Mouse (Mus musculus): ENCODE results near the gene Mcoln2. TPM values are rescaled to one million over a fixed set of nuclear protein-coding genes. Genes with fewer than 3 reads are reported as not detected.

Mcoln2 gene
- polyA plus RNA-seq (2015; fragmentation: Nextera tagmentation; extraction: Ambion mirVana), result 4.3 and 4.5 TPM in 2 replicates

GRCm38 (mm10) chr3:146149156-146150057 is at the start of gene Mcoln2:
Gene Mcoln2, plus strand, starts transcription at chr3:146149833.
- 11% methylated on average over 24 of the region's 34 CpGs for WGBS (ENCODE audit: insufficient replicate concordance)
- TF ChIP-seq EP300 (IDR thresholded peaks at IDR 0.05; ENCODE audit: low read depth), result no peak
- Histone ChIP-seq H3K27me3 (ENCODE audit: insufficient read depth, low read length) (no peaks in the 10 kb centered on the region), H3K4me1 (ENCODE audit: insufficient read depth) (peaks cover 6% of the 10 kb centered on the region), H3K4me2 (ENCODE audit: low read depth, low read length) (peak within 1 kb of the TSS; percentile 90), H3K4me3 (ENCODE audit: low read depth, low read length) (peak within 1 kb of the TSS; percentile 50), H3K9me3 (ENCODE audit: low read length) (no peaks in the 10 kb centered on the region), H3K36me3 (replicated peaks; ENCODE audit: insufficient read depth, low read length) (no peaks in the 10 kb centered on the region), H3K27ac (ENCODE audit: low read depth) (peak within 1 kb of the TSS; percentile 40; the same call in 1 of the 2 replicates), H3K9ac (replicated peaks) (peak within 1 kb of the TSS; percentile 60)
- DNase-seq (peak; percentile 38), ATAC-seq (peak; percentile 53)

- H3K27ac ChIP-seq (ENCODE audit: low read depth), result no peak overlapping the region
Observed at GRCm38 (mm10) chr3:146099925-146100324, 49.7 kb upstream of the Mcoln2 start.

GRCm38 (mm10) chr3:146102049-146102448 is 47.6 kb upstream of the Mcoln2 start:
- DNase-seq, result no peak
- TF ChIP-seq EP300 (IDR thresholded peaks at IDR 0.05; ENCODE audit: low read depth) (no peak), CTCF (IDR thresholded peaks at IDR 0.05; ENCODE audit: low read depth) (peak; percentile 38)

More at GRCm38 (mm10) chr3:146099925-146100324, 49.7 kb upstream of the Mcoln2 start:
- Histone ChIP-seq H3K4me2 (ENCODE audit: low read depth, low read length) (no peak overlapping the region), H3K9me3 (ENCODE audit: low read length) (peaks cover 7% of the 10 kb centered on the region; the same call in 1 of the 2 replicates), H3K9ac (replicated peaks) (no peak overlapping the region), H3K4me1 (ENCODE audit: insufficient read depth) (no peaks in the 10 kb centered on the region), H3K36me3 (replicated peaks; ENCODE audit: insufficient read depth, low read length) (no peaks in the 10 kb centered on the region), H3K27me3 (ENCODE audit: insufficient read depth, low read length) (no peaks in the 10 kb centered on the region), H3K4me3 (ENCODE audit: low read depth, low read length) (no peak overlapping the region)
- ATAC-seq, result no peak
- TF ChIP-seq EP300 (IDR thresholded peaks at IDR 0.05; ENCODE audit: low read depth) (no peak), CTCF (IDR thresholded peaks at IDR 0.05; ENCODE audit: low read depth) (no peak)
- no peak for DNase-seq

DNA sequence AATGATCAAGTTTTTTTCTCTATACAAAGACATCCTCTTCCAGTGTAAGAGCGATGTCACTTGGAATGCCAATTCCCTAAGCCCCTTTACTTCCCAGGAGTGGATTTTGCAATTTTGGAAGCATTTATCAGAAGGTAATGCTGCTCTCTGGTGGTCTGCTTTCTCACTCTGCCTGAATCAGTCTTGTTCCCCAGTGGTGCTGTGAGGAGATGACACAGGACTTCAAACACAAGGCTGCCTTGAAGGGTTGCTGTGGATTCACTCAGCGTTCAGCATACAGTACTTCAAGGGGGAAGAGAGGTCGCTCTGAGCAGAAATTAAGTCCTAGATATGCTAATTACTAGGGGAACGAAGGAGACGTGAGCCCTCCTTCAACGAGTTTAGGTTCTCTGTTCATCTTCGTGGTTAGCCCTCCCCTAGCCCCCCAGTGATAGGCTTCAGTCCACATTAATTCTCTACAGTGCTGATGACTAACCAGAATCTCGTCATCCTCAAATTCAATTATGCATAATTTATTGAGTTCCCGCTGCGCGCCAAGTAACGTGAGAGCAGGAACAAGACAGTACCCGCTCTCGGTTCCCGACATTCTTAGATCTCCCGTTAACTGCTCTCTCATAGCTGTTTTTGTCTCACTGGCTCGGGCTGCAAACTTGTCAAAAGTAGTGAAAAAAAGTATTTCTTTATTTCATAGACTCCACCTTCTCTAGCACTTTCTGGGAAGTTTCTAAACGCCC is 42.4 kb upstream of the Mcoln2 start:
- Histone ChIP-seq H3K36me3 (replicated peaks; ENCODE audit: insufficient read depth, low read length) (no peaks in the 10 kb centered on the region), H3K4me2 (ENCODE audit: low read depth, low read length) (peak overlapping the region; percentile 83), H3K4me1 (ENCODE audit: insufficient read depth) (no peaks in the 10 kb centered on the region; the same call in 1 of the 2 replicates), H3K27ac (ENCODE audit: low read depth) (no peak overlapping the region), H3K4me3 (ENCODE audit: low read depth, low read length) (peak overlapping the region; percentile 45), H3K9me3 (ENCODE audit: low read length) (peaks cover 5% of the 10 kb centered on the region; the same call in 1 of the 2 replicates), H3K27me3 (ENCODE audit: insufficient read depth, low read length) (0 out of 2 replicates have a peak, but pooled peaks cover 5% of the 10 kb centered on the region), H3K9ac (replicated peaks) (peak overlapping the region; percentile 34; the same call in 1 of the 2 replicates)
- WGBS (ENCODE audit: insufficient replicate concordance), result 5% methylated on average over 18 of the region's 18 CpGs
- DNase-seq (no peak), ATAC-seq (peak; percentile 58)
- TF ChIP-seq CTCF (IDR thresholded peaks at IDR 0.05; ENCODE audit: low read depth) (no peak), EP300 (IDR thresholded peaks at IDR 0.05; ENCODE audit: low read depth) (no peak)

More at GRCm38 (mm10) chr3:146102049-146102448, 47.6 kb upstream of the Mcoln2 start:
- Histone ChIP-seq H3K4me1 (ENCODE audit: insufficient read depth) (no peaks in the 10 kb centered on the region), H3K9me3 (ENCODE audit: low read length) (peaks cover 7% of the 10 kb centered on the region; the same call in 1 of the 2 replicates), H3K27ac (ENCODE audit: low read depth) (no peak overlapping the region), H3K9ac (replicated peaks) (no peak overlapping the region), H3K27me3 (ENCODE audit: insufficient read depth, low read length) (0 out of 2 replicates have a peak, but pooled peaks cover under 1% of the 10 kb centered on the region), H3K36me3 (replicated peaks; ENCODE audit: insufficient read depth, low read length) (no peaks in the 10 kb centered on the region), H3K4me3 (ENCODE audit: low read depth, low read length) (no peak overlapping the region), H3K4me2 (ENCODE audit: low read depth, low read length) (no peak overlapping the region)
- WGBS (ENCODE audit: insufficient replicate concordance), result 47% methylated on average over 6 of the region's 6 CpGs
- no peak for ATAC-seq

GRCm38 (mm10) chr3:146107921-146108571 is 41.6 kb upstream of the Mcoln2 start, which contains the start of gene Wdr63:
Gene Wdr63, minus strand, starts transcription at chr3:146108130.
- Histone ChIP-seq H3K9me3 (ENCODE audit: low read length) (peaks cover 3% of the 10 kb centered on the region; the same call in 1 of the 2 replicates), H3K27ac (ENCODE audit: low read depth) (no peak within 1 kb of the TSS), H3K9ac (replicated peaks) (peak within 1 kb of the TSS; percentile 34; the same call in 1 of the 2 replicates), H3K4me3 (ENCODE audit: low read depth, low read length) (peak within 1 kb of the TSS; percentile 45), H3K36me3 (replicated peaks; ENCODE audit: insufficient read depth, low read length) (no peaks in the 10 kb centered on the region), H3K4me2 (ENCODE audit: low read depth, low read length) (peak within 1 kb of the TSS; percentile 83), H3K27me3 (ENCODE audit: insufficient read depth, low read length) (0 out of 2 replicates have a peak, but pooled peaks cover 5% of the 10 kb centered on the region), H3K4me1 (ENCODE audit: insufficient read depth) (no peaks in the 10 kb centered on the region; the same call in 1 of the 2 replicates)
- no peak for TF ChIP-seq EP300 (IDR thresholded peaks at IDR 0.05; ENCODE audit: low read depth)
- no peak for TF ChIP-seq CTCF (IDR thresholded peaks at IDR 0.05; ENCODE audit: low read depth)
- WGBS (ENCODE audit: insufficient replicate concordance), result 15% methylated on average over 18 of the region's 18 CpGs
- DNase-seq, result peak; percentile 32
- peak; percentile 94 for ATAC-seq

Measured in liver, postnatal 0 days (tissue).